Mouse (Mus musculus) liver, postnatal 0 days (tissue): Measurements from ENCODE around the gene Slc35a5.

Experiments
- CTCF ChIP-seq: sonication (generic); IDR thresholded peaks from 2 replicates; pipeline ENCODE4 v1.5.1; 2016; ENCODE audit warnings: antibody characterized with exemption, low read depth
- EP300 ChIP-seq: IDR thresholded peaks from 2 replicates; pipeline ENCODE4 v1.6.1; 2016; ENCODE audit warnings: antibody characterized with exemption, low read depth, mild to moderate bottlenecking

DNA sequence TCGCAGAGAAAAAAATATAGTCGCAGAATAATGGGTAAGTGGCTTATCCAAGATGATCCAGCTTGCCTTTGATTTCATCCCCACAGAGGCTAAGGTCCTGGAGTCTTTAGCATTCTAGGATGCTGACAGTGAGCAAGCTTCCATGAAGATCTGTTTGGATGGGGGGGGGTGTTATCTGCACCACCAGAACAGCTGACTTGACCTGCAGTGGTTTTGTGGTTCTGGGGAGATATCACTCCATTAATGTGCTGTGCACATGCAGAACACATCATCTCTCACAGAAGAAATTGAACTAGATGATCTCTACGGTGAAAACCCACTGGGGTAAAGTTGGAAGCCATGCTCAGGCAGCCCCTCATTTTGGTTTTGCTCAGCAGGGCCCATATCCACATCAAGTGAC lies 41.3 kb downstream of the Slc35a5 start:
- TF ChIP-seq EP300 (no peak), CTCF (no peak)
